Mouse (Mus musculus) midbrain, embryonic 15.5 days (tissue): ENCODE results near the gene Zfp975. TPM values are rescaled to one million over a fixed set of nuclear protein-coding genes. Genes with fewer than 3 reads are reported as not detected.
A peak's percentile ranks its signal among the peaks of the same experiment; 100 is the strongest.
"Not testable (repeated sequence)": the region's sequence is repeated elsewhere in the genome, so short reads cannot be mapped to it uniquely, and the experiment has no call there.

Source experiments
- ATAC-seq: fragments of 200-750 bp; cut with Nextera tagmentation; replicated peaks from 2 replicates; pipeline ENCODE4 v1.8.0; 2017; ENCODE audit warnings: moderate TSS enrichment
- H3K27ac ChIP-seq: fragments of 300-500 bp; sonication (generic); 2 replicates; pipeline ENCODE4 v1.5.1; 2015; ENCODE audit warnings: mild to moderate bottlenecking, inconsistent platforms
- H3K27me3 ChIP-seq: fragments of 300-500 bp; sonication (generic); replicated peaks from 2 replicates; pipeline ENCODE4 v1.6.1; 2015; ENCODE audit warnings: inconsistent platforms
- H3K36me3 ChIP-seq: fragments of 300-500 bp; sonication (generic); replicated peaks from 2 replicates; pipeline ENCODE4 v1.6.1; 2015; ENCODE audit warnings: inconsistent platforms
- H3K4me1 ChIP-seq: fragments of 300-500 bp; sonication (generic); 2 replicates; pipeline ENCODE4 v1.6.1; 2015; ENCODE audit warnings: inconsistent platforms
- H3K4me2 ChIP-seq: fragments of 300-500 bp; sonication (generic); 2 replicates; pipeline ENCODE4 v1.6.1; 2015; ENCODE audit warnings: inconsistent platforms, mild to moderate bottlenecking, moderate library complexity
- H3K4me3 ChIP-seq: fragments of 300-500 bp; sonication (generic); 2 replicates; pipeline ENCODE4 v1.5.1; 2015; ENCODE audit warnings: mild to moderate bottlenecking, inconsistent platforms
- H3K9ac ChIP-seq: fragments of 300-500 bp; sonication (generic); 2 replicates; pipeline ENCODE4 v1.6.1; 2015; ENCODE audit warnings: mild to moderate bottlenecking, inconsistent platforms
- H3K9me3 ChIP-seq: fragments of 300-500 bp; sonication (generic); 2 replicates; pipeline ENCODE4 v1.6.1; 2016; ENCODE audit warnings: inconsistent platforms
- WGBS: fragments of 180-500 bp; shearing (Covaris S2); methylation state at CpG from one replicate; pipeline ENCODE4 v1.1.7; 2015; ENCODE audit warnings: mixed read lengths; 5-methylcytosine and 5-hydroxymethylcytosine counted together
- polyA plus RNA-seq: library from polyadenylated mRNA; unstranded; fragments of >200 nt; fragmentation: Nextera tagmentation; extraction: Ambion mirVana; gene quantifications from 2 replicates; pipeline ENCODE4 v1.2.1, GENCODE M21; 2015

Gene Zfp975
- 7.3 and 7.7 TPM in 2 replicates for polyA plus RNA-seq

- not testable (repeated sequence) for H3K27me3 ChIP-seq, H3K36me3 ChIP-seq, H3K9me3 ChIP-seq, H3K4me1 ChIP-seq
- Histone ChIP-seq H3K9ac (peak within 1 kb of the TSS; percentile 56), H3K4me3 (peak within 1 kb of the TSS; percentile 58), H3K4me2 (peak within 1 kb of the TSS; percentile 53), H3K27ac (peak within 1 kb of the TSS; percentile 76)
- ATAC-seq = peak; percentile 100
- under 1% methylated on average over 23 of the region's 23 CpGs for WGBS
These were observed at the start of gene Zfp975 for GRCm38 (mm10) chr7:42692362-42693158. TSS of gene Zfp975 (minus strand) at chr7:42692742.

- H3K4me1 ChIP-seq = no peaks in the 10 kb centered on the region
- no peak overlapping the region for H3K9ac ChIP-seq
- no peak for ATAC-seq
- peaks cover 3% of the 10 kb centered on the region; the same call in 1 of the 2 replicates for H3K9me3 ChIP-seq
- WGBS = 88% methylated on average over 10 of the region's 10 CpGs
- no peak overlapping the region for H3K27ac ChIP-seq
- H3K27me3 ChIP-seq = no peaks in the 10 kb centered on the region
- no peaks in the 10 kb centered on the region for H3K36me3 ChIP-seq
- H3K4me2 ChIP-seq = no peak overlapping the region
- H3K4me3 ChIP-seq = no peak overlapping the region
These were observed 46.1 kb upstream of the Zfp975 start for GRCm38 (mm10) chr7:42738536-42739210.

GRCm38 (mm10) chr7:42726917-42727316 is 34.4 kb upstream of the Zfp975 start, which contains the start of gene Gm17067:
TSS of gene Gm17067 (minus strand) at chr7:42727017.
- H3K36me3 ChIP-seq, H3K4me3 ChIP-seq, H3K9me3 ChIP-seq, H3K9ac ChIP-seq, H3K4me2 ChIP-seq, H3K4me1 ChIP-seq, H3K27ac ChIP-seq, ATAC-seq, H3K27me3 ChIP-seq: not testable (repeated sequence)
- 89% methylated on average over 4 of the region's 4 CpGs for WGBS

- Histone ChIP-seq H3K27ac (peak overlapping the region; percentile 76; the same call in 1 of the 2 replicates), H3K4me3 (peak overlapping the region; percentile 58), H3K4me2 (peak overlapping the region; percentile 53), H3K9ac (peak overlapping the region; percentile 56)
- not testable (repeated sequence) for H3K36me3 ChIP-seq, H3K27me3 ChIP-seq, H3K9me3 ChIP-seq, H3K4me1 ChIP-seq
- 4% methylated on average over 4 of the region's 4 CpGs for WGBS
- peak; percentile 18; the same call in 1 of the 2 replicates for ATAC-seq
These were observed 709 bp upstream of the Zfp975 start for GRCm38 (mm10) chr7:42693251-42693650.

GRCm38 (mm10) chr7:42680081-42680480 is 12.5 kb downstream of the Zfp975 start:
- H3K9ac ChIP-seq, ATAC-seq, H3K4me3 ChIP-seq, H3K36me3 ChIP-seq, H3K4me1 ChIP-seq, H3K4me2 ChIP-seq, H3K27ac ChIP-seq, H3K27me3 ChIP-seq: not testable (repeated sequence)
- 91% methylated on average over 6 of the region's 6 CpGs for WGBS
- peaks cover 25% of the 10 kb centered on the region for H3K9me3 ChIP-seq

- H3K4me1 ChIP-seq, H3K36me3 ChIP-seq, H3K27me3 ChIP-seq, H3K27ac ChIP-seq, ATAC-seq, H3K9ac ChIP-seq, H3K4me2 ChIP-seq, H3K4me3 ChIP-seq: not testable (repeated sequence)
- peaks cover 25% of the 10 kb centered on the region for H3K9me3 ChIP-seq
These were observed 12.9 kb downstream of the Zfp975 start for GRCm38 (mm10) chr7:42679646-42680045.

GRCm38 (mm10) chr7:42660140-42660539 is 32.4 kb downstream of the Zfp975 start:
- 78% methylated on average over 5 of the region's 5 CpGs for WGBS

GRCm38 (mm10) chr7:42655211-42655610 is 37.3 kb downstream of the Zfp975 start:
- H3K27ac ChIP-seq, H3K4me1 ChIP-seq, ATAC-seq, H3K9me3 ChIP-seq, H3K9ac ChIP-seq, H3K36me3 ChIP-seq, H3K4me2 ChIP-seq, H3K4me3 ChIP-seq, H3K27me3 ChIP-seq: not testable (repeated sequence)
- WGBS = 68% methylated on average over 2 of the region's 2 CpGs

More at GRCm38 (mm10) chr7:42660140-42660539, 32.4 kb downstream of the Zfp975 start:
- not testable (repeated sequence) for H3K27me3 ChIP-seq, H3K27ac ChIP-seq, H3K9ac ChIP-seq, H3K9me3 ChIP-seq, H3K4me1 ChIP-seq, ATAC-seq, H3K4me3 ChIP-seq, H3K4me2 ChIP-seq
- H3K36me3 ChIP-seq = peaks cover 20% of the 10 kb centered on the region

GRCm38 (mm10) chr7:42643120-42643620 is 49.4 kb downstream of the Zfp975 start:
- H3K4me1 ChIP-seq, H3K9me3 ChIP-seq, H3K36me3 ChIP-seq, ATAC-seq, H3K27ac ChIP-seq, H3K9ac ChIP-seq, H3K27me3 ChIP-seq: not testable (repeated sequence)
- WGBS = 20% methylated on average over 3 of the region's 3 CpGs
- H3K4me3 ChIP-seq = peak overlapping the region; percentile 44
- peak overlapping the region; percentile 50 for H3K4me2 ChIP-seq

GRCm38 (mm10) chr7:42642152-42643115 is 50.1 kb downstream of the Zfp975 start, which contains the start of gene Zfp976:
TSS of gene Zfp976 (minus strand) at chr7:42642588.
- peak within 1 kb of the TSS; percentile 44 for H3K4me3 ChIP-seq
- not testable (repeated sequence) for H3K27ac ChIP-seq, H3K36me3 ChIP-seq, H3K4me1 ChIP-seq, H3K27me3 ChIP-seq, H3K9me3 ChIP-seq
- 4% methylated on average over 25 of the region's 25 CpGs for WGBS
- peak within 1 kb of the TSS; percentile 29; the same call in 1 of the 2 replicates for H3K9ac ChIP-seq
- H3K4me2 ChIP-seq = peak within 1 kb of the TSS; percentile 50
- ATAC-seq = peak; percentile 99

GRCm38 (mm10) chr7:42631031-42631430 is 61.5 kb downstream of the Zfp975 start:
- H3K9me3 ChIP-seq = peaks cover 13% of the 10 kb centered on the region; the same call in 1 of the 2 replicates
- H3K36me3 ChIP-seq, H3K4me2 ChIP-seq, H3K4me3 ChIP-seq, H3K4me1 ChIP-seq, H3K9ac ChIP-seq, H3K27me3 ChIP-seq, H3K27ac ChIP-seq, ATAC-seq: not testable (repeated sequence)
